Mouse (Mus musculus) erythroblast, embryonic 14.5 days (primary cell): Measurements from ENCODE around the gene Ifnl3.

ENCODE experiments used
- GATA1 ChIP-seq: IDR thresholded peaks from 2 replicates; pipeline ENCODE4 v1.6.1; 2012; ENCODE audit warnings: low read length, inconsistent platforms, mixed read lengths
- TAL1 ChIP-seq: IDR thresholded peaks from 3 replicates; pipeline ENCODE4 v1.6.1; 2012; ENCODE audit warnings: low read length, inconsistent platforms, mixed read lengths

- TF ChIP-seq TAL1: no peak
- no peak for TF ChIP-seq GATA1
Observed at GRCm38 (mm10) chr7:28568253-28568652, 45.6 kb downstream of the Ifnl3 start.
